Mouse (Mus musculus): Measurements from ENCODE around the gene Apol6.
A peak's percentile ranks its signal among the peaks of the same experiment; 100 is the strongest.

Apol6 gene

DNA sequence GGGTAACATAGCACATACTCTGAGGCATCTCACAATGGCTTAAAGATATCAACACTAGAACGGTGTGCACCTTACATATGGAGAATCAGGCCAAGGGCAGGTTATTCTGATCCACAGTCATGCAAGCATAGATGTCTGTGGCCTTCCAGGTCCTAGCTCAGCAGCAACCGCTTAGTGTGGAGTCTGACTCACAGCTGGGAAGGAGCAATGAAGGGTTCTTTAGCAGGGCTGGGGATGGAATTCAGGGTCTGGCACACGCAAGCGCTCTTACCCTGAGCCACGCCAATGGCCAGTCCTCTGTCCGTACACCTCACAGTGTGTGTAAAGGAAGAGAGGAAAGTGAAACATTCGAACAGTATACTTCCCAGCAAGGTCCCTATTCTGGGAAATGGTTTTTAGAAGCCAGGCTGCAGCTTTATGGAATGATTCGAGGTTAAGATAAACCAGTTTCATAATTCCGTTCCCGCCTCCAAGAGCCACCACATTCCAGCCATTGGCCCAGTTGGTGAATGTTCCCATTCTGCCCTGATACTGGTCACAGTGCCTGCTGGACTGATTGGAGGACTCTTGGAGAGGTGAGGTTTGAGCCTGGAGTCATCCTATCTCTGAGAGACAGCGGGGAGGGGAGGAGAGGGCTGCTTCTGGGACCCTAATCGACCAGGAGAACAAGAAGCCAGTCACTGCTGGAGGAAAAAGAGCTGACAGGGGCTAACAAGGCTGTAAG is at the start of gene Apol6:
Apol6 (plus strand) TSS at position 133 of the 724 bp plus-strand sequence.
- DNase-seq (ENCODE audit: extremely low read depth, low read depth), result no peak

DNA sequence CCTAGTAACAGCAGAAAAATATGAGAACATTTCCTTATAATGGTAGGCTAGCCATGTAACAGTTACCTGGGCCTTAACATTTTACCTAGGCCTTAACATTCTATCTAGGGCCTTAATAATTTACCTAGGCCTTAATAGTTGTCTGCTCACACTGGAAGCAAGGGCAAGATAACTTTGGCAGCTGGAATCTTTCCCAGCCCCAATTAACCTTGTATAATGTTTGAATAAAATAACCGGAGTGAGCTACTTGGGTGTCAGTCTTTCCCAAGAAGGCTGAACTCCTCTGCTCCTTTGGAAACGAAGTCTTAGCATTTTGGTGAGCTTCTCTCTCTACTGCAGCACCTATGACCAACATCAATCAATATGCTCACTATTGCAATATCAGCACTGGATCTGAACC is 46.5 kb upstream of the Apol6 start:
- DNase-seq (ENCODE audit: extremely low read depth, low read depth), result no peak

DNA sequence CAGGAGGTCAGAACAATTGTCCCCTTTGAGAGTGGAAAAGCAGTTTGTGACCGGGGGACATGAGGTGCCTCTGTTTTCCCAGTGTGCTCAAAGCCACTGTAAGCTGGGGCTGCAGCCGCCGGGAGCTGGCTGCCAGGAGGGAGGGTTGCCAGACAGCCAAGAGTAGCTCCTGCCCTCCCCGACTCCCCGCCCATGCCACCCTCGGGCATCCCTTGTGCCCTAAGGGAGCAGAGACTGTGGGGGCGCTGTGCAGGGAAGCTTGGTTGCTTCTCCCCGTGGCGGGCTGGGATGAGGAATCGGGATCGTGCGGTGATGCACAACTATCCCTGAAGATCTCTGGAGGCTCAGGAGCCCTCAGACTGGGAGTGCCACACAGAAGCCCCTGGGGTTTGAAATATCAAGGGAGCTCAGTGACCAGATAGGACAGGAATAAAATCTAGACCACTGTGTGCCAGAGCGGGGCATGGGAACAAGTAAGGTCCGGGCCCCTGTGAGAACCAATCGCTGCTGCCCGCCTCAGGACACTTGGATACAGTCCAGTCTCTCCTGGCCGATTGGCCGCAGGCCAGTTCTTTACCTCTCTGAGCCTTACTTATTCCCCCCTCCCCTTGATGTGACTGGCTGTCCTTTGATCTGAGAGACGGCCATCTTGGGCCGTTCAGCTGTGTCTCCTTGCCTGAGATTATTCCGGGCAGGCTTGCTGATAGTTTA is 45.5 kb upstream of the Apol6 start:
- no peak for DNase-seq (ENCODE audit: extremely low read depth, low read depth)

DNA sequence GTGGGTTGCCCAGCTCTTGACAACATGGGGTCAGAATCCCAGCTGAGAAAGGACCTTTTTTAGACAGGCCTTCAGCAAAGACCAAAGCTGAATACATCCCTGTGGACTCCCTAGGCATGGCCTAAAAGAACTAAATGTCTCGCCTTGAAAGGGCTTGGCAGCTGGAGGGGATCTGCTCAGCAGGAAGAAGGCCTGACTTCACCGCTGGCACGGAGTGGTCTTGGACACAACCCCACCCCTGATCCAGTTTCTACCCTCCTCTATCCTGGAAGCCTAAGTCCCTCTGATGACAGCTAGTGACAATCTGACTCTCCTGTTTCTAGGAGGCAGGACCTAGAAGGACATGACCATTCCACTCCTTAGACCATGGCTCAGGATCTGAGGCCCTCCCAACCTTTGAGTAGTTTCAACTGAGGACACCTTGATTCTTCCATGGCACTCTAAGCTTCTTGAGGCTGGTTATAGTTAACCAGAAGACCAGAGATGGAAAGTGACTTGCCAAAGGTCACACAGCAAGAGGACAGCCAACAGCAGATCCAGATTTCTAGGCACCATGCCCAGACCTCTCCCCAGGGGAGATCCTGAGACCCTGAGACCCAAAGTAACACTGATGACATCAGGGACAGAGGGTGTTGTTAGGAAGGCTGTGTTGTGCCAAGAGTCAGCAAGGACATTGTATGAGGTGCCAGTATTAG is 41.2 kb upstream of the Apol6 start:
- DNase-seq (ENCODE audit: extremely low read depth, low read depth), result no peak

DNA sequence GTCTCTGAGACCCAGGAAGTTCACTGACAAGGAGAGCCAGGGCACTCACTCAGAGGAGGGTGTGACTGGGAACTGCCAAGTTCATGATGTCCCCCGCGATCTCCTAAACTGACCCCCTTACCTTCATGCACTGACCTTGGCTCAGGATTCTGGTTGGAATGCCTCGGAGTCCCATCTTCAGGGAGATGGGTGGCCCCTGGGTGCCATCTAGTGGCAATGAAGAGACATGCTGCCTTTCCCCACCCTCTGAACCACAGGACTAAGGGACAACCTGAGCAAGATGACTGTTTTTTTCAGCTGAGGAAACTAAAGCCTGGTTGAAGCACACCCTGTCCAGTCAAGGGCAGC is 40.7 kb upstream of the Apol6 start:
- no peak for DNase-seq (ENCODE audit: extremely low read depth, low read depth)

DNA sequence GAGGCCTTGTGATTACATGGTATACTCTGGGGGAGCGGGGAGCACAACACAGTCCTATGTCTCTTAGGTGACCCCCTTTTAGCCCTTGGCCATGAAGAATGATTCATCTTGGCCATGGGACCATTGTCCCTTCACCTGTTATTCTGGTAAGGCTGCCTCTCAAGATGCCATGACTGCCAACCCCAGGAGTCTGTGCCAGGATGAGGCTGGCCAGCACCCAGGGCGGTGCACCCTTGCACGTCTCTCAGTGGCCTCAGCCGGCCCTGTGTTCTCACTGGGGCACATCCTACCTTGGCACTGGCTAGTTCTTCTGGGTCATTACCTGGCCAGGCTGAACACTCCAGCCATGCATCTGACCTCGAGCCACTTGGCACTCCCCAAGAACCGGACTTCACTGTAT is 35.7 kb upstream of the Apol6 start:
- no peak for DNase-seq (ENCODE audit: extremely low read depth, low read depth)

DNA sequence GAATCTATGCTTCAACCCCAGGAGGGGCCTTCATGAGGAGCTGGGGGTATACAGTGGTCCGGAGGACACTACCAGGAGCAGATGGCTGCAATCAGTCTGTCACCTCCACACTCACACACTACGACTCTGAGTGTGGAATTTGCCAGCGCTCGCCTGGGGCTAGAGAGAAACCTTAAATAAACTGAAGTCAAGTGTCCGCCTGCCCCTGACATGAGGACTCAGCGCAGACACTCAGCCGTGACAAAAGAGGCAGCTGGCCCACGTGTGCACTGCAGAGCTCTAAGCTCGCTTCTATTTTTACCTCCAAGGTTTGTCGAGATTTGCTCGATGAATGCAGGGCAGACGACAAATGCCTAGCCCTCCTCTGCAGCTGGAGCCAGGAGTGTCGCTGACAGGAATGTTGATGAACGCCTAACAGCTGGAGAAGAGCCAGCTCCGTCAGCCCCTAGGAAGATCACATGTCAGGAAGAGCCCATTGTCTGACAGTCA is 30.7 kb upstream of the Apol6 start:
- DNase-seq (ENCODE audit: extremely low read depth, low read depth), result no peak

DNA sequence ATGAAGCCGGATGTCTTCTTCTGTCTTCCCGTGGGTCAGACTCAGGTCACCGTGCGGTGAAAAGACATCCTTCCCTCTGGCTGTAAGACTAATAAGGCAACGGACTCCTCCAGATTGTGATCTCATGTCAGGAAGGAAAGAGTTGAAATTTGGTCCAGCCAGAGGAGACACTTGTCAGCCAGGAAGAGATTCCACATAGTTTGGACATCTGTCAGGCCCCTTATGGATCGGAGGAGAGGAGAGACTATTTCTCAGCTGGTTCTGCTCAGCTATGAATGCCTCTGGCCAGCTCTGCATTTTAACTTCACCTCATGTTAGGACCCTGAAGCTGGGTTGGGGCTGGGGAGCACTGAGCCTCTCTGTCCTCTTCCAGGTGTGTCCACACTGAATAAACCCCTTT is 30.1 kb upstream of the Apol6 start:
- DNase-seq (ENCODE audit: extremely low read depth, low read depth), result no peak

DNA sequence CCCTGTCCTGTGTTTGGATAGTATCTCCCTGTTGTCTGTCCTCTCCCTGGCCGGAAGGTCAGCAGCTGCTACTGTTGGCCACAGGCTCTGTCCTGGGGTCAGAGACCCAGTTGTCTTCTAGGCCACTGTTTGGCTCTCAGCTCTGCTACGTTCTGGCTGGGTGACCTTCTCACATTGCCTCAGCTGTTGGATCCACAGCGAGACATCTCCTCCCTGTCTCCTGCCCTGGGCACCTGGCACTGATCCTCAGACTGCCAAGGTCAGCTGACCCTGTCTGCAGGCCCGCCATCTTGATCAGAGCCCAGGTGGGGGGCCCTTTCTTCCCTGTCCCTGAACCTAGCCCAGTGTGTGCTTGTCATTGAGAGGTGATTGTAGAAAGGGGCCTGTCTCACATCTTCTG is 29.5 kb upstream of the Apol6 start:
- no peak for DNase-seq (ENCODE audit: extremely low read depth, low read depth)

DNA sequence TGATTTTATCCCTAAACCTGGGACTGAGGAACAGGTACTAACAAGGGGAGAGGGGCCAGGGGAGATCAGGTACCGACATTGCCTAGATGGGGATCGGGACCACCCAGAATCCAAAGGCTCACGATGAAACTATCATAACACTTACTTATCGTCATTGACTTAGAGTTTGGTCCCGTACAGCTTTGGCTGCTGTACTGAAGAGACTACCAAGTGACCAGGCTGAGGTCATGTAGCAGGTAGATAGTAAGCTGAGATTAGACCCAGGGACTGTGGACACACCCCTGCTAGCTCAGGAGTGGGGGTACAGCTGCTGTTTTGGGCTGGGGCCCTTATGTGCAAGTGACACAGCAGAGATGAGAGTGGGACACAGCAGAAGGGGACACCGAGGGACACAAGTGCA is 28.0 kb upstream of the Apol6 start:
- DNase-seq (ENCODE audit: extremely low read depth, low read depth), result no peak

DNA sequence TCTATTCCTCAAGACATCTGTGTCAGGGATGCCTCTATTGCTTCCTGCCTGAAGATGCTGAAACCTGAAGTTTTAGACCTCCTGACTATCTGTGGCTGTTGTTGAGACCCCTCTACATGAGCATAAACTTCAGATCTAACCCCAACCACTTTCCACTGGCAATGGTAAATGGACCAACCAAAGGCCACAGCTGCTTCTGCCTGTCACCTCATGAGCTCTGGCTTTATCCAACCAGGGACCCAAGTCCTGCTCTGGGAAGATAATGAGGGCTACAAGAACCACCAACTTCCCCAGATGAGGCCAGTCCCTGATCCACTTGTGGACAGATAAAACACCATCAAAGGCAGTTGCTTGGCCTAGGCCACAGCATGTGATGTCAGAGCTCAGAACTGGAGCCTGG is 26.6 kb upstream of the Apol6 start:
- peak; percentile 18 for DNase-seq (ENCODE audit: extremely low read depth, low read depth)

DNA sequence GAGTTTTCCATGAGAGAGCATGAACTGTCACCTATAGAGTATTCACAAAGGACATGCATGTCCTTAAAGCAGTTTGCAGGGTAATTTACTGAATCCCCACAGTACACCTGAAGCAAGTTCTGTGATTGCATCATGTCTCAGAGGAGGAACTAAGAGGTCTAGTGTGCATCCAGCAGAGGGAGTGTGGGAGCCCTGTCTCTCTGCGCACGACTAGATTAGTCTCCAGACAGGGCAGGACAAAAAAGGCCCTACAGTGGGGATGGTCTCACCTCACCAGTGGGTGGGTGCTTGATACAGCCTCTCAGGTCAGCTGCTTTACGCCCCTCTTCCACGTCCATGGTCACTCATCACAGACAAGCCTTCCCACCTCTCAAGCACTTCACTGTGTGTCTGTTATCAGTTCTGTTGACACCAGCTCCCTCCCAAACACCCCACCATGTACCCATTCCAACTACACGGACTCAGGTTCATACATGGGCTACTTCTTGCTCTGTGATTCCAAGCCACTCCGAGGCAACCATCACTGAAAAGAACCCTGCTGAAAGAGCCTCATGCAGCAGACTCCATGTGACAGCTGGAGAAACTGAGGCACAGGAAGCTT is 25.7 kb upstream of the Apol6 start:
- DNase-seq (ENCODE audit: extremely low read depth, low read depth), result no peak

DNA sequence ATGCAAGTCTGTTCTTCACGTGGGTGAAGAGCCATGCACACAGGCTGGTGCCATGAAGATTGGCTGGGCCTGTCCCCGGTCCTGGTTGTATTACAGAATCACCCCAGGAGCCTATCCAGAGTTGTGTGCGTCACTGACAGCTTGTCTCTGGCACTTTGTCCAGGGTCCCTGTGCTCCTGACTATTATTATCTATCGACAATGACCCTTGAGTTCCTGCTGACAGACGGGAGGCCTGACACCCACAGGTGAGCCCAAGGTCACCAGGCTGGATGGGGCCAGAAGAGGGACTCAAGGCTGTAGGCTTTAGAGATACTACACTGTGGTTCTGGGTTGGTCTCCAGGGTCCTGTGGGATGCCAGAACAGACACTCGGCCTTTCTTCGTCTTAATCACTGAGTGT is 25.0 kb upstream of the Apol6 start:
- no peak for DNase-seq (ENCODE audit: extremely low read depth, low read depth)

DNA sequence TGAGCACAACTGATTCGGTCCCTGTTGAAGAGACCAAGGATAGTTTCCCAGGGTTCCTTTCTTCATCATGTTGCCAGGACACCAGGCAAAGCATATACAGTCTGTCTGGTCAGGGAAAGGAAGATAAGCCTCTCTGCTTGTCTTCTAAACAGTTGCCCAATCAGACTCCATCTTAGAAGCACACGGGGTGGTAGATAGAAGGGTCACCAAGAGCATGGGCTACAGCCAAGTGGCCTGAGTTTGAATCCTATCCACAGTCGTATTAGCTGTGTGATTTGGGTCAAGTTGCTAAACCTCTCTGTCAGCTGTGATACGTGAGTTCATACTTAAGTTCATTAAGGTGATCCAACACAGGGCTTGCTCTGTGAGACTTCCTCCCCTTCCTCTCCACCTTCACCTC is 24.4 kb upstream of the Apol6 start:
- no peak for DNase-seq (ENCODE audit: extremely low read depth, low read depth)

DNA sequence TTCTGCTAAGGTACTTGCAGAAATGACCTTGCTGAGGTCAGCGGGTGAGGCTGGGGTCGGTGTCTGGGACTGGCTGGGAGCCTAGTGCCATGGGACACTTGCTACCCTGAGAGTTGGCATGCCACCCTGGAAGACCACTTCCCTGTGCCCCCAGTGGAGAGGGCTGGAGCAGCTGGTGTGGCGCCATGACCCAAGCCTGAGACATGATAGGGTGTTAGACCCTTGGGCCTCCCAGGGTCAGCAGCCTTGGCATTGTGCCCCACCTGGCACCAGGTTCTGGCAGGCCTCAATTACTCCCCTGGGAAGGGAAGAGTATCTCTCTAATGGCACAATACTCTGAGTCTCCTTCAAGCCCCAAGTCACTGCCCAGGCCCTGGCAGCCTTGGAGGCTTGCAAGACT is 23.5 kb upstream of the Apol6 start:
- DNase-seq (ENCODE audit: extremely low read depth, low read depth), result no peak

DNA sequence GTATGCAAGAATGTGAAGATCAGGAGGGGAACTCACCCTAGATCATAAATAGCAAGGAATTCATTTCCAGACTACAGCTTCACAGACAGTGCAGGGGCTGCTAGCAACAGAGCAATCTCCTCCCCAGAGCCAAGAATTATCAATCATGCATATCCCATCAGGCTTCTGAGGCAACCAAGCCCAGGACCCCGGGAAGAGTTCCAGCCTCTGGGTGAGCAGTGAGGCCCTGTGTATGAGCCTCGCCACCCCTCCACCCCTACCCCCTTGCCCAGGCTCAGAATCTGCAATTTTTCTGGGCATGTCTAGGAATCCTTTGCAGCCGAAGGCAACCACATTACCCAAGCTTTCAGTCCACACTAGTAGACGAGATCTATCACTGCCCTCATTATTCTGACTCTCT is 22.7 kb upstream of the Apol6 start:
- DNase-seq (ENCODE audit: extremely low read depth, low read depth), result no peak

DNA sequence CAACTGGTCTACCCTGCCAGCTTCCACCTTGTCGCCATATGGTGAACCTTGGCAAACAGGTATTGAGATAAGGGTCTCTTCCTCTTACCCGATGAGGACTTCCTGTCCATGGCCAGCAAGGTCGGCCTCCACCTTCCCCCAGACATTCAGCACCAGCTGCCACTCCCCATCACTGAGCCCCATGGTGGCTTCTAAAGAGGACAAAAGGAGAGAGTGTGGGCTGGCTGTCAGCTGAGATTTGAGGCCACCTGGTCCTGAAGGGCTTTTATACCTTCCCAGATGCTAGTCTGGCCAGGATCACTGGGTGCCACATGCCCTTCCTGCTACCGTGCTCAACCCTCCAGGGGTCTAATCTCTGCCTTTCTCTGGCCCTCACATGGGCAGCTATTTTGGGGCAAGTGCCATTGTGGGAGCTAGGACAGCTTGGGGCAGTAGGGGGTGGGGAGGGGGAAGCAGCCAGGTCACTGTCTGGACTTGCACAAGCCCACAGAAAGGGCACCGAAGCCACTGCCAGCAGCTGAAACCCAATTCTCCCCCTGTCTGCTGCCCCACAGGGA is 22.1 kb upstream of the Apol6 start:
- DNase-seq (ENCODE audit: extremely low read depth, low read depth), result no peak

DNA sequence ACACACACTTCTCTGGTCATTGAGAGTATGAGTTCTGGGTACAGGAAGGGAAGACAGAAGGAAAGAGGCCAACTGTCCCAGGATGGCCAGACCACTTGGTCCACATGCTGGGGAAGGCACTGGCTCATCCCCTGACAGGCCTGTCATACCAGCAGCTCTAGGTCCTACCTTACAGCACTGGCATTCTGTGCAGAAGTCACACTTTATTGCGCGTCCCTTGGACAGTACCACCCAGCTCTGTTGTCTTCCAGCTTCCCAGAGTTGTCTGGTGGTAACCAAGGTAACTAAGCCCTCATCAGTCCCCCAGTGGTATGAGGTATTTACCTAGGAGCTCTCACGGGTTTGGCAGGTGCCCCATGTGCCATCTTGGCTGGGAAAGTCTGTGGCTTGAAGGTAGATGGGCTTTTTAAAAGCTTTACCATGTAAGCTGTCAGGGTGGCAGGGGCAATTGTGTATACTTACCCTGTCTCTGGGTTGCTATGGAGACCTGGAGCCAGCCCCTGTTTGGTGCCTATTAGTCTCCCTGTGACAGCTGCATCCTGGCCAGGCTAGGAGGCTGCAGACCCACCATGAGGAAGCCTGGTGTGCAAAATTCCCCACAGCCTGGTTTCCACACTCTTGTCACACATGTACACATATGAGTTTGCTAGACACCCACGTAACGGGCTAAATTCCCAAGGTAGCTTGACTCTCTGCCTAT is 18.5 kb upstream of the Apol6 start:
- no peak for DNase-seq (ENCODE audit: extremely low read depth, low read depth)

DNA sequence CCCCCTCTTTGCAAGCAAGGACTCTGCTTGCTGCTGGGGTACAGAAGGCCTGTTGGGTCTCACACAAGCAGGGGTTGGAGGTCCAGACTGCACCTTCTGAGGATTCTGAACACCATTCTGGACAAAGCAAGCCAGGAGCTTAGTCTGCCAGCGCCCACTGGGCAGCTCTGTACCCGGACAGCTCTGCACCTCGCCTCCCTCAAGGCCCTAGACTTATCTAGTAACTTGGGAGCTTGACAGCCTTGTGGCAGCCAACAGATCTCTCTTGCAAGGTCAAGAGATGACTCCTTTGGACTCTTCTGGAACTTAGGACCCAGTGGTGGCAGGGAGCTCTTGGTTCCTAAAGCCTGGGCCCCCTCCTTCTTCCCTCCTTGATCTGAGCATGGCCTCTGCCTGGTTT is 17.4 kb upstream of the Apol6 start:
- no peak for DNase-seq (ENCODE audit: extremely low read depth, low read depth)

DNA sequence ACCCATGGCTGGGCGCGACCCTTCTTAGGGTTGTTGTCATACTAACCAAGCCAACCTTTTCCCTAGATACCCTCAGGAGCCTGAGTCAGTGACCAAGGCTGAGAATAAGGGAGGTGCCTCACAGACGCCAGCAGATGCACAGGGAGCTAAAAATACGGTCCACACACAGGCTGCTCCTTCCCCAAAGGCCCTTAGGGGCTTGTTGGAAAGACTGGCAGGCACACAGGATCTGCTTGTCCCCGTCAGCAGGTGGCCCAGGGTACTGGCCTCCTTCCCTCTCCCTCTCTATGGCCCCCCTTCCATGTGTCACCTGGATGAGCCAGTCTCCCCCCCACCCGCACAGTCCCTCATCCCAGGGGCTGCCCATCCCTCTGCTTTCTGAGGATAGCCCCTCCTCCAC is 16.9 kb upstream of the Apol6 start:
- DNase-seq (ENCODE audit: extremely low read depth, low read depth), result no peak

DNA sequence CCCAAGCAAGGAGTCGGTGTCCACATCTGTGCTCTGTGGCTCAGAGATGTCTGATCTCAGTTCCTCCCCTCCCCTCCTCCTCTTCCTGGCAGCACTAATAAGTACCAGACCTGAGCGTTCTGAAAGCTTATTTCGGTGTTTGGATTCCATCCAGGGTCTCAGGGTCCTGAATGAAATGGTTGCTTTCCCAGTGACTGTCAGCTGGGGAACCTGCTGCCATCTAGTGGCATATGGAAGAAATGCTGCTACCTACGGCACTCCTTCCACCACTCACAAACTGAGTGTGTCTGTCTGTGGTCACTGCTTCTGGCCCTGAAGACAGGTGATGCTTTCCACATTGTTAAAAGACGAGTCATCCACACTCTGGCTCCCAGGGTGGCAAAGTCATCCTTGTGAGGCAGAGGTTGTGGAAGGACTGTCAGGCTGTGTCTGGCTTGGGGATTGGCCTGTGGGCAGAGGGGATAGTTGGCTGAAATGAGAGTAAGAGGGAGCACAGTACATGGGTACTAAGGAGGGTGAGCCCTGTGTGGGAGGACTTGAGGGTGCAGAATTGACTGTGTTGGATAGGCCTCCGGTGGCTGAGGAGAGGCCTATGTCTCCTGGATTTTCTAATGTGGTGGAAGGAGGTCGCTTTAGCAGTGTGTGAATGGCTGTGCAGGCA is 15.1 kb upstream of the Apol6 start:
- DNase-seq (ENCODE audit: extremely low read depth, low read depth), result peak; percentile 13

All from MEL-GATA-1-ER (cell line).